Mouse (Mus musculus) layer of hippocampus, postnatal 14 days (tissue): ENCODE data around the gene 4930502E18Rik. TPM values are rescaled to one million over a fixed set of nuclear protein-coding genes. Genes with fewer than 3 reads are reported as not detected.
"Not testable (repeated sequence)": the region's sequence is repeated elsewhere in the genome, so short reads cannot be mapped to it uniquely, and the experiment has no call there.

Source experiments
- DNase-seq, 2 experiments: peaks; one replicate each; pipeline ENCODE4 v3.0.0; 2021 to 2022; ENCODE audit warnings: low spot score in 2 of 2, mixed read lengths in 1 of 2
- long read RNA-seq, 2 experiments: library from polyadenylated mRNA; stranded (forward); transcript quantifications; one replicate each; pipeline ENCODE4 v2.0.0; 2021
- total RNA-seq, 2 experiments: library from RNA; stranded (reverse); gene quantifications; 2 replicates each; pipeline ENCODE4 v1.2.3; 2021

Gene 4930502E18Rik
- total RNA-seq, result under 1 TPM in 1 of 2 experiments, not detected in 1; 0.23 TPM
- long read RNA-seq, experiment 1, result 0 reads
- long read RNA-seq, experiment 2, result 0 reads

DNA sequence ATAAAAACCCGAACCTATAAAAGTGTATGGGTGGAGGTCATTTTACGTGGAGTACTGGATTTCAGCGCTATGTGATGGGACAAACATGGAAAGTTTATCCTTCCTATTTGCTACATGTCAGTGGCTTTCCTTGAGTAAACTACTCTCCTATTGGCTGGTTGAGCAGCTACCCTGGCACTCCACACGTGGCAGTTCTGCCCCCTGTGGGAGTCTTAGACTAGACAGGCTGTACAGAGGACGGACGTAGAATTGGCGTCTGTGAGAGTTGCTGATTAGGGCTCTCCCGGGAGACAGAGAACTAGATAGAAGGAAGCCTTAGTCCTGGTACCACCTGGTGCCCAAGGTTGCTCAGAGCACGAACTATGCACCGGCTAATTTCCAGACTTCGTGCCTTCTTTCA lies at the start of gene 4930502E18Rik:
TSS of gene 4930502E18Rik (plus strand) at position 231 of the 400 bp plus-strand sequence.
- DNase-seq, result no peak

DNA sequence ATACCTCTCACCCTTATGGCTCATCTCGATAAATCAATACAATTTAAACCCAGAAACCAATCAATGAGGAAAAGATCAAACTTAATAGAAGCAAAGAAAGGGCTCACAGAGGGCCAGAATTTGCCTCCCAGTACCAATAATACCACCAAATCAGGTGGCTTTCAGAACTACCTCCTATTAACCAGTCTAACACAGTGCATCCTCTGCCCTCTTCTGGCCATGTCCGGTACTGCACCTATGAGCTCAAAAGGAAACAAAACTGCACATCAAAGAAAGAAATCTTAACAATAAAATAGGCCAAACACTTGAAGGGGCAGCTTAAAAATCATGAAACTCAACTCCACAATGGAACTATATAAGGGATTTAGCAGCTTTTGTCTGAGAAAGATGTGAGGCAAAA lies 47.7 kb upstream of the 4930502E18Rik start:
- DNase-seq, result peak; percentile 61 to 76

- not testable (repeated sequence) for DNase-seq
Measured at GRCm38 (mm10) chrX:53682650-53683049, 42.0 kb upstream of the 4930502E18Rik start.

- DNase-seq, result not testable (repeated sequence)
Measured at GRCm38 (mm10) chrX:53684676-53685075, 40.0 kb upstream of the 4930502E18Rik start.

DNA sequence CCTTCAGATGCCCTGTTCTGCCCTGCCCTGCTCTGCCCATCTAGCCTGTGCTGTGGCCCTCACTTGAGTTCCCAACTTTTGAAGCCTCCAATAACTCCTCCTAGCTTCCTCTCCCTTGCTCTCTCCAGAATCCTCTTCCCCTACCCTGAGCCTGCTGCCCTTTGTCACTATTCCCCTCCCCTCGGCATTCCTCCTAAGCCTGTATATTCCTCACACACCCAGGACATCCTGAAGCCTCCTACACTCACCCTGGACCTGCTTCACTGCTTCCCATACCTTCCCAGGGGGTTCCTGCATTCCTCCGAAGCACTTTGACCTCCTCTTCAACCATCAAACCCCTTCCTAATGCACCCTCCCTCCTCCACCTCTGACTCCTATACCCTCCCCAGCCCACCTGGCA lies 32.6 kb upstream of the 4930502E18Rik start:
- DNase-seq, result no peak

- DNase-seq, result no peak
Measured at GRCm38 (mm10) chrX:53693141-53693540, 31.5 kb upstream of the 4930502E18Rik start.

- DNase-seq, result no peak
Measured at GRCm38 (mm10) chrX:53694008-53694777, 30.4 kb upstream of the 4930502E18Rik start.

- no peak for DNase-seq
Measured at GRCm38 (mm10) chrX:53699225-53699624, 25.4 kb upstream of the 4930502E18Rik start.

DNA sequence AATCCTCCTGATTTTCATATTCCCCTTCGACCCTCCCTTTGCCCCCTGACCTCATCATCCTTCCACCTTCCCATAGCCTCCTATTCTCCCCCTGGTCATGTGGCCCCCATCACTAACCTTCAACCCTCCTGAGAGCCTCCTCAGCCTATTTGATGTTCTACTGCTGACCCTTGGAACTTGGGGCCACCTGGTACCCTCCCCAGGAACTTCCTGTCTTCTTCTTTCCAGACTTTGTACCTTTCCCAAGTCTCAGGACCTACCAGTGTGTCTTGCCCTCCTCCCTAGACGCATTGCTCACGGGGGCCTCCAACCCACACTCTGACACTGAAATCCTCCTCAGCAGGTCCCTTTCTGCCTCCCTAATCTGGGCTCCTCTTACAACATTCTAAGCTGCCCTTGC lies 22.0 kb upstream of the 4930502E18Rik start:
- no peak for DNase-seq

- DNase-seq, result no peak
Measured at GRCm38 (mm10) chrX:53715942-53716322, 8.7 kb upstream of the 4930502E18Rik start.

DNA sequence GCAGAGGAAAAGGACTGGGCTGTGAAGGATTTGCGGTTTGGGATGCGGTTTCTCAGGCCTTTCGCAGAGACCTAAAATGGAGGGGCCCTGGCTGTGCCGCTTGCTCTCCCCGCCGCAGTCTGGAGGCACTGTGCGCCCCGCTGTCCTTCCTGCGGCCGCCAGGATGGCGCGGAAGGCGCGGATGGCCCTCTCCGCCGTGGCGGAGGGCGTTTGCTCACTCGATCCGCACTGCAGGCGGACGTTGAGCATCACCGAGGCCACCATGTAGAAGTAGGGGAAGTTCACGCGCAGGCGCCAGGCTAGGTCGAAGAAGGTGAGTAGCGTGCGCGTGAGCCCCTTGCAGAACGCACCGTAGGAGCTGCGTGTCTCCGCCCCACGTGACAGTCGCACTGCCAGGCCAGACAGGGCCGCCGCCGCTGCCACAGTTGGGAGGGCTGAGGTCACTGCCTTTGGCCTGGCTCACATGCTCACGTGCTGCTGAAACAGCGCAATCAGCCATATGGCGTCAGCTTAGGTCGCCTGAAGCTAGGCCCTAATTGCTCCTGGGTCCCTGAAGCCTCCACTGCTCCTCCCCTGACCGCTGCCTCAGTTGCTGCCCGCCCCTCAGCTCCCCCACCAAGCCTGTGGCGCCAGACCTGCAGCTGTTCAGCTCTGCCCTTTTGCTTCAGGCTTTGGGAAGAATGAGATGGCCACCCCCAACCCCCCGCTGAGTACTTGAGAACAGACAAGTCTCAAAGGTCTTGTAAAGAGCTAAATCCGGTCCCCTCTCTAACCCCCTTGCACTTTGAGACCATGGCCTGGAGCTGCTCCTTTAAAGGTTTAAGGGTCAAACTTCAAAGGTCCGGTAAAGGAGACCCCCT lies 8.1 kb upstream of the 4930502E18Rik start:
- DNase-seq, result peak in 1 of 2 experiments; percentile 29

DNA sequence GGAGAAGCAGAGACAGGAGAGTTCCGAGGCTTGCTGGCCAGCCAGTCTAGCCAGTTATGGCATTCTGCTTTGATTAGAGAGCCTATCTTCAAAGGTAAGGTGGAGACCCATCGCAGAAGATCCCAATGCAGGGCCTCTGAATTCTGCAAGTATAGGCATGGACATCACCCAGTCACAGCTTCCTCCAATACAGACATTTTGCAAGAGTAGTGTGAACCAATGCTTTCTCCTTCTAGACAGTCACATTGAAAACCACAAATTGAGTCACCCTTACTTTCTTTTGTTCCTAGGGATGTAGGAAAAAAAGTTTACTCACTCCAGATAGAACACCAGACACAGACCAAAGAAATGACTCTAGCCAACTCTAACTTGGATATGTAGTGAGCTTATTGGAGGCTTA lies 4.3 kb downstream of the 4930502E18Rik start:
- no peak for DNase-seq

DNA sequence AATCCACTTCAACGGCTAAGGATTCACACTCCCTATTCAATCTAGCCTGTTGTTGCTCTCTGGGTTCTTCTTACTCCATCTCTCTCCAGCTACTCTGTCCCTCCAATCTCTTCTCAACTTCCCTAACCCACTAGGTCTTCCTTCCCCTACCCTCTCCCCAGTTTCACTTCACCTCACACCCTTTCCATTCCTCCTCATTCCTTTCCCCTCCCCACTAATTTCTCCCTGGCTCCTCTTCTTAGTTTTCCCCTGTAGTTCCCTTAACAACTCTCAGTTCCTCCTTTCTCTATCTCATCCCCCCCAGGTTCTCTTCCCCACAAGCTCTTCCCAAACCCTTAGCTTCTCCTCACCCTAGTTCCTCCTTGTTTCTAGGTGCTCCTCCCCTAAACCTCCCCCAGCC lies 28.2 kb downstream of the 4930502E18Rik start:
- DNase-seq, result no peak

- no peak for DNase-seq
Measured at GRCm38 (mm10) chrX:53757736-53758135, 33.1 kb downstream of the 4930502E18Rik start, which contains the start of gene 1700013H16Rik. TSS of gene 1700013H16Rik (minus strand) at chrX:53757831.

DNA sequence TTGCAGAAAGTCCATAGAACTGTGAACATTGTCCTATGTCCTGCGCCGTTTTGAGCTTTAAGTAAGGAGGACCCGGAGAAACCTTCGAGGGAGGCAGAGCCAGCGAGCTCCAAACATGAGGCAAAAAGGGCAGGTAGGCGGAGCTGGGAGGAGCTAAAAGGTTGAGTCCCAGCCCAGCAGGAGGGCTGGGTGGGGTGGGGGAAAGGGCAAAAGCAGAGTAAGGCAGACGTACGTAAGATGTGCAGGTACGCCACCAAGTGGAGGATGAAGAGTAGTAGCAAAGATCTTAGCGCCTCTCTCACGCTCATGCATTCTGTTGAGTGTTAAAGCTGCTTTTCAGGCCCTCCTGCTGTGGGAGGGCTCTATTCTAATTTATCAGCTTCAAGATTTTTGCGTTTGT lies 51.6 kb downstream of the 4930502E18Rik start, which contains the start of gene Zfp36l3:
TSS of gene Zfp36l3 (minus strand) at position 119 of the 400 bp plus-strand sequence.
- DNase-seq, result no peak

Other genes with a start within 250 kb of the 4930502E18Rik start
- 100 to 1,000 TPM; 122 to 132 TPM for gene Rtl8c, start 116.8 kb upstream of the 4930502E18Rik start, total RNA-seq
- not detected for gene Gm14597, start 115.8 kb upstream of the 4930502E18Rik start, total RNA-seq
- gene Rtl8a, start 81.1 kb upstream of the 4930502E18Rik start, total RNA-seq, result 100 to 1,000 TPM; 205 to 293 TPM
- gene Rtl8b, start 54.4 kb upstream of the 4930502E18Rik start, total RNA-seq, result 100 to 1,000 TPM; 184 to 221 TPM
- not detected for gene 1700013H16Rik, start 33.0 kb downstream of the 4930502E18Rik start, total RNA-seq
- not detected for gene Zfp36l3, start 51.6 kb downstream of the 4930502E18Rik start, total RNA-seq
- 1 to 10 TPM; 1.6 to 1.9 TPM for gene Xlr, start 72.9 kb downstream of the 4930502E18Rik start, total RNA-seq